ENCODE assay signal across 23 mouse cellular contexts in genomic region chr10:82913238-82913637, GRCm38 (mm10). TPM values are rescaled to one million over a fixed set of nuclear protein-coding genes. Genes with fewer than 3 reads are reported as not detected.
A peak's percentile ranks its signal among the peaks of the same experiment; 100 is the strongest.
DNase-seq lines count a peak whose midpoint lies in the region; ATAC-seq and TF ChIP-seq lines count a peak whose summit lies in the region.
"Had no signal": no experiment of that assay in that cellular context is flagged by ENCODE, and none has a peak within 500 bp of the region (broad histone marks: within the 10 kb centered on the region; RNA-seq: fewer than 3 reads in every experiment).

No protein-coding gene starts in this region.

- TF ChIP-seq POLR2A in MEL (IDR thresholded peaks at IDR 0.05; ENCODE audit: control insufficient read depth in 1 of 2, insufficient read depth in 1 of 2, low read depth in 1 of 2, low read length in 2 of 2, poor library complexity in 1 of 2) = no peak

- DNase-seq in MEL (ENCODE audit: low read depth, low spot score) = peak; percentile 26
- DNase-seq in liver, embryonic 11.5 days (ENCODE audit: low spot score) = no peak
- DNase-seq in layer of hippocampus, adult 9-11 months = no peak
- no peak for DNase-seq in kidney, postnatal 4 days
- DNase-seq in cerebellum, postnatal 25 days = no peak
- DNase-seq: adrenal gland, postnatal 14 days; cerebellum, adult 18-20 months; cerebellum, adult 9-11 months; embryo, embryonic 11 days; gastrocnemius, postnatal 10 days; heart, adult 18-20 months; heart, postnatal 10 days; heart, postnatal 4 days had no signal

- no peak overlapping the region for H3K4me2 ChIP-seq in liver, embryonic 11.5 days
- H3K4me2 ChIP-seq in liver, embryonic 15.5 days = no peak overlapping the region
- H3K4me2 ChIP-seq: embryonic facial prominence, embryonic 15.5 days; hindbrain, embryonic 12.5 days had no signal

- no peak overlapping the region for H3K9ac ChIP-seq in MEL (ENCODE audit: control insufficient read depth, low read depth, low read length, poor library complexity, severe bottlenecking)
- H3K9ac ChIP-seq in liver, embryonic 11.5 days (ENCODE audit: low read depth, low read length) = no peak overlapping the region
- H3K9ac ChIP-seq in liver, embryonic 15.5 days = no peak overlapping the region
- H3K9ac ChIP-seq: embryonic facial prominence, embryonic 15.5 days; hindbrain, embryonic 12.5 days had no signal

- H3K4me3 ChIP-seq in MEL (ENCODE audit: control insufficient read depth in 1 of 2, insufficient read depth in 1 of 2, low read depth in 2 of 2, low read length in 2 of 2) = no peak overlapping the region
- no peak overlapping the region for H3K4me3 ChIP-seq in liver, embryonic 11.5 days (ENCODE audit: low read depth, low read length)
- no peak overlapping the region for H3K4me3 ChIP-seq in liver, embryonic 15.5 days (replicated peaks)
- H3K4me3 ChIP-seq: embryonic facial prominence, embryonic 15.5 days; erythroblast, embryonic 14.5 days; forebrain, embryonic 10.5 days; heart, embryonic 10.5 days; hindbrain, embryonic 12.5 days had no signal

- 39% methylated on average over 4 of the region's 4 CpGs for WGBS in liver, embryonic 11.5 days
- WGBS in liver, embryonic 15.5 days (ENCODE audit: insufficient replicate concordance) = 14% methylated on average over 4 of the region's 4 CpGs

- no peaks in the 10 kb centered on the region for H3K27me3 ChIP-seq in MEL (ENCODE audit: control insufficient read depth in 1 of 2, insufficient read depth in 2 of 2, low read length in 2 of 2)
- peaks cover 4% of the 10 kb centered on the region; the same call in 1 of the 2 replicates for H3K27me3 ChIP-seq in liver, embryonic 11.5 days (replicated peaks; ENCODE audit: control insufficient read depth, insufficient read depth, low read length)
- peaks cover 7% of the 10 kb centered on the region; the same call in 1 of the 2 replicates for H3K27me3 ChIP-seq in liver, embryonic 15.5 days
- H3K27me3 ChIP-seq: embryonic facial prominence, embryonic 15.5 days; hindbrain, embryonic 12.5 days; Patski had no signal

- no peak overlapping the region for H3K27ac ChIP-seq in MEL (ENCODE audit: control insufficient read depth, low read depth, low read length)
- H3K27ac ChIP-seq in liver, embryonic 11.5 days (ENCODE audit: low read depth, low read length) = no peak overlapping the region
- H3K27ac ChIP-seq in liver, embryonic 15.5 days (replicated peaks) = no peak overlapping the region
- H3K27ac ChIP-seq: embryonic facial prominence, embryonic 15.5 days; forebrain, embryonic 10.5 days; heart, embryonic 10.5 days; hindbrain, embryonic 12.5 days had no signal

- peak; percentile 68 to 83 for TF ChIP-seq EP300 in MEL (IDR thresholded peaks at IDR 0.05; ENCODE audit: low read depth in 1 of 2, low read length in 2 of 2)

- no peaks in the 10 kb centered on the region for H3K79me2 ChIP-seq in MEL (ENCODE audit: control insufficient read depth, insufficient read depth, low read length, poor library complexity)

- peaks cover 0 to 3% of the 10 kb centered on the region in 2 experiments; a peak in 2 of 4 replicates for H3K36me3 ChIP-seq in MEL (ENCODE audit: control insufficient read depth in 1 of 2, insufficient read depth in 2 of 2, low read length in 2 of 2)
- no peaks in the 10 kb centered on the region for H3K36me3 ChIP-seq in liver, embryonic 11.5 days (ENCODE audit: control insufficient read depth, insufficient read depth, low read length)
- no peaks in the 10 kb centered on the region for H3K36me3 ChIP-seq in liver, embryonic 15.5 days (replicated peaks)
- H3K36me3 ChIP-seq: embryonic facial prominence, embryonic 15.5 days; forebrain, embryonic 10.5 days; heart, embryonic 10.5 days; hindbrain, embryonic 12.5 days had no signal

- H3K4me1 ChIP-seq in MEL (ENCODE audit: control insufficient read depth in 1 of 2, insufficient read depth in 2 of 2, low read length in 2 of 2) = peaks cover 3 to 11% of the 10 kb centered on the region in 2 experiments; a peak in 3 of 4 replicates
- peaks cover 7% of the 10 kb centered on the region; the same call in 1 of the 2 replicates for H3K4me1 ChIP-seq in liver, embryonic 11.5 days (replicated peaks; ENCODE audit: control insufficient read depth, insufficient read depth, low read length)
- peaks cover 20% of the 10 kb centered on the region for H3K4me1 ChIP-seq in liver, embryonic 15.5 days (replicated peaks)
- H3K4me1 ChIP-seq: hindbrain, embryonic 12.5 days had no signal

- TF ChIP-seq CTCF in MEL (IDR thresholded peaks at IDR 0.05 in 2 of 3, conservative IDR thresholded peaks at IDR 0.05 in 1 of 3; ENCODE audit: control insufficient read depth in 1 of 3, insufficient read depth in 1 of 3, low read depth in 2 of 3, low read length in 3 of 3, poor library complexity in 1 of 3, severe bottlenecking in 1 of 3) = no peak

- H3K9me3 ChIP-seq in MEL (replicated peaks; ENCODE audit: insufficient read depth, low read length) = no peaks in the 10 kb centered on the region
- no peaks in the 10 kb centered on the region for H3K9me3 ChIP-seq in liver, embryonic 11.5 days (ENCODE audit: control insufficient read depth, low read length)
- no peaks in the 10 kb centered on the region for H3K9me3 ChIP-seq in liver, embryonic 15.5 days (replicated peaks)
- H3K9me3 ChIP-seq: embryonic facial prominence, embryonic 15.5 days; forebrain, embryonic 10.5 days; heart, embryonic 10.5 days; hindbrain, embryonic 12.5 days had no signal

- peak; percentile 80 for ATAC-seq in liver, embryonic 11.5 days (replicated peaks; ENCODE audit: low FRiP score)
- ATAC-seq in liver, embryonic 15.5 days (ENCODE audit: insufficient read depth) = peak; percentile 71
- peak; percentile 53 for ATAC-seq in megakaryocyte-erythroid progenitor cell, adult 5-6 weeks (replicated peaks; ENCODE audit: low FRiP score, low TSS enrichment, poor library complexity, severe bottlenecking)
- ATAC-seq: activated CD4-positive, CD25-positive, alpha-beta regulatory T cell, adult 4 months; forebrain, embryonic 14.5 days; Patski had no signal

- no peak for TF ChIP-seq RAD21 in MEL (IDR thresholded peaks at IDR 0.05; ENCODE audit: low read depth, low read length)

TF ChIP-seq in MEL, 35 proteins besides CTCF, POLR2A, EP300 and RAD21:
- TF ChIP-seq RCOR1 (IDR thresholded peaks at IDR 0.05; ENCODE audit: low read depth, low read length) (peak; percentile 26; the same call in 1 of the 2 replicates), GATA1 (IDR thresholded peaks at IDR 0.05; ENCODE audit: low read depth, low read length) (peak; percentile 53), ELF1 (IDR thresholded peaks at IDR 0.05; ENCODE audit: low read depth, low read length) (no peak), NRF1 (IDR thresholded peaks at IDR 0.05; ENCODE audit: insufficient read depth, low read depth, low read length, poor library complexity, severe bottlenecking) (no peak), TCF12 (IDR thresholded peaks at IDR 0.05; ENCODE audit: low read depth, low read length) (peak; percentile 69)

RNA-seq across cellular contexts. Expression of gene Eid3, which starts 46.8 kb away (rescaled TPM):
- 1.2 and 1.3 TPM in 2 replicates for total RNA-seq in MEL (2012; rRNA removed)
- polyA plus RNA-seq in MEL (2012; ENCODE audit: insufficient read depth in 1 of 2, insufficient read length in 2 of 2, low read depth in 1 of 2, low replicate concordance in 2 of 2, missing spikeins in 1 of 2) = 1 to 10 TPM in 1 of 2 experiments, not detected in 1; 1.2 TPM
- polyA plus RNA-seq in liver, embryonic 11.5 days (2014; fragmentation: Nextera tagmentation; extraction: Ambion mirVana) = 0.45 and 0.75 TPM in 2 replicates
- 0.14 and 0.15 TPM in 2 replicates for polyA plus RNA-seq in liver, embryonic 15.5 days (2015; fragmentation: Nextera tagmentation; extraction: Ambion mirVana)
- total RNA-seq in megakaryocyte-erythroid progenitor cell, adult 5-6 weeks (2014; fragmentation: Nextera tagmentation) = 3.6 and 7.4 TPM in 2 replicates
- 3.9 TPM in 1 of 2 replicates, not detected in the other for total RNA-seq in megakaryocyte-erythroid progenitor cell, adult 5-6 weeks (2017)
